Mouse (Mus musculus) adrenal gland, postnatal 10 days (tissue): Measurements from ENCODE around the gene Atf6. TPM values are rescaled to one million over a fixed set of nuclear protein-coding genes. Genes with fewer than 3 reads are reported as not detected.

Experiments
- DNase-seq: peaks from one replicate; pipeline ENCODE4 v3.0.0; 2021; ENCODE audit warnings: mixed read lengths
- total RNA-seq, 2 experiments: library from RNA; stranded (reverse); gene quantifications; 2 replicates each; pipeline ENCODE4 v1.2.3; 2021

Atf6 gene
- total RNA-seq, 2 experiments from 2014 or later, result 26.1 to 27.6 TPM

DNA sequence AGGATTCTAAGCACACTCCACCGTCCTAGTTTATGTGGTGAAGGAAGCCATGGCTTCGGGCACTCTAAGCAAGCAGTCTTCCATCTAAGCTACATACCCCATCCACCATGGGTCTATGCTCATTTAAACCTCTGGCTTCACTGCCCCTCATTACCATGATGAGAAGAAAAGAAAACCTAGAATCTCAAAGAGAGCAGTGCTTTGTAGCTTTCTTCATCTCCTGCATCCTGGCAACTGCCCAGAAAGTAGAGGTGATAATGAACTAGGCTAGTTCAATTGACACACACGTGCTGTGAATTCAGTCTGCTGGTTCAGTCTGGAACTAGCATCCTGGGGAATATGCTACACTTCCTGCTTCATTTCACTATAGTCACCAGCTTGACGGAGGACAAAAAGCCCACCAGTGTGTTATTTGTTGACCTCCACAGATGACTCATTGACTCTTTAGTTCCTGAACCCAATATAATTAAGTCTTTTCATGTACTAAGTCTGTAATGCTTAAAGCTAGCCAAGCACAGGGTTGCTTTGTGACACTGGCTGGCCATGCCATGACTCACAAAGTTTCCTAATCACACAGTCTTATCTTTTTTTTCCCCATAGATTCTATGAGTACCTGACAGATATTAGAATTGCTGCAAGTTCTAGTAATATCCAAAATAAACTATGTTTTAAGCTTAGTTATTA lies 162.5 kb downstream of the Atf6 start:
- no peak for DNase-seq

GRCm38 (mm10) chr1:170704103-170704502 lies 163.5 kb downstream of the Atf6 start:
- DNase-seq, result no peak

- no peak for DNase-seq
Measured at GRCm38 (mm10) chr1:170702958-170703357, 164.6 kb downstream of the Atf6 start.

DNA sequence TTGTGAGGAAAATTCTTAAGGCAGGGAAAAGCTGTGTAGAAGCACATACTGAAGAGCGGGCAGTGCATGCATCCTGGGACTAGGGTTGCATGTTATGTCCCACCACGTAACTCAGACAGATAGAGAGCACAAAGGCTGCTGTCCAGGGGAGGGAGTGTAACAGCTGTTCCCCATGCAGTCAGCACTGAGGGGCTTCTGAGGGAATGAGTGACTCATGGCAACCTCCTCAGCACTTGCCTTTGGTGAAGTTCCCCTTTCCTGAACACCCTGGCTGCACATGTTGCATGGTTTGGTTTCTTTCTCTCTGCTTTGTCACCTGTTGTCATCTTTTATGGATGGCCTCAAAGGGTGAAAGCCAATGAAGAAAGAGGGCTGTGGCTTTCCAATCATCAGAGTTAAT lies 165.3 kb downstream of the Atf6 start:
- DNase-seq, result no peak

DNA sequence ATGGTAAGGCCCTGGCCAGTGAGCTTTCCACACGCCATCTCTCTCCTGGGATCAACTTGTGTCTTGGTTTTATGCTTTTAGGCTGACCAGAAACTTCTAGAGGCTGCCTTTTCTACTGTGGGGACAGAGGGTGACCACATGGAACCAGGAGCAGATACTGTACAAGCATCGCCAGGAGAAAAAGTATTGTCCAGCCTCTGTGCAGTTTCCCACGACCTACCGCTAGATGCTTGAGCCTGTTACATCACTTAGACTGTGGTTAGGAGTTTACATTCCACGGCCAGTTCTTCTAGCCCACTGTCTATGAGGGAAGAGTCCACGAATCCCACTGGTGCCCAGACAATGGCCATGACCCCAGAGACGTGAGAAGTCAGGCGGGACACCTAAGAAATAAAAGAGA lies 166.0 kb downstream of the Atf6 start:
- no peak for DNase-seq

- DNase-seq, result no peak
Measured at GRCm38 (mm10) chr1:170701178-170701577, 166.4 kb downstream of the Atf6 start.

- no peak for DNase-seq
Measured at GRCm38 (mm10) chr1:170700496-170701027, 167.0 kb downstream of the Atf6 start.

- DNase-seq, result no peak
Measured at GRCm38 (mm10) chr1:170699553-170699952, 168.0 kb downstream of the Atf6 start.

- no peak for DNase-seq
Measured at GRCm38 (mm10) chr1:170698771-170699170, 168.8 kb downstream of the Atf6 start.

DNA sequence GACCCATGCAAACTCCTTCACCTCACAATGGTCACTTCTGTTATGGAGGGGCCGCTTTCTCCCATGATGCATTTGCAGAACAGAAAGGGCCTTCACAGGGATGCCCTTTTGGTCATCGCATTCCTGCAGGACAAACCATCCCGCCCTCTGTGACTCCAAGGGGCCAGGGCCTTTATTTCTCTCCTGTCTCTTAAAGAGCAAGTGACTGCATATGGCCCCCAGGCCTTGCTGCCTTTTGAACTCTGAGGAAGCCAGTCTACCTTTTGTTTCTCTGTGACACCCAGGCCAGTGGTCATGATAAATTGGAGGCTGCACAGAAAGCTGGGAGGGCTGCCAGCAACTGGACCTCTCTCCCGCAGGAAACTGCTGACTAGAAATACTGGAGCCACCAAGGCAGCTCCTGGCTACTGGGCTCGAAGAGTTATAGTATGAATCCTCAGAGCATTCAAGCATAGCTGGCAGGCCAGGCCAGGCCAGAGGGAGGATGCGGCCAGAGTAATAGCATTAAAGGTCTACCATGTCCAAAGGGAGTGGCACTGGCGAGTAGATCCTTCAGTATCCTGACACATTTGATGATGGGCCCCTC lies 169.7 kb downstream of the Atf6 start:
- DNase-seq, result peak; percentile 58

DNA sequence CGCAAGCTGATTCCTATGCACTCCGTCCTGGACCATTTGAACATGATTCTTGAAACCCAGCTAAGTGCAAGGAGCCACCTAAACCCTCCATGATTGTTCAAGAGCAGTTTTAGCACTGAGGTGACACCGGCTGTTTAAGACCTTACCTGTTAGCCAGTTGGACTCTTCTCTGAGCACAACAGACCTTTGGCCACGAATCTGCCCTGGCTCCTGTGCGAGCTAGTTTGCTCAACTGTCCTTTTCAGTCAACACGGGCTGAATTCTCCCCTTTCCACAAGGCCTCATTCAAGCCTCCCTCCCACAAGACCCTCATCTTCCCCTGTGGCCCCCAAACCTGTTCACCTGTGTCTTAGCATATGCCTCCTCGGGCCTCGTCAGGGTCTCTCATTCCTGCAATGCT lies 170.6 kb downstream of the Atf6 start:
- DNase-seq, result no peak

- DNase-seq, result no peak
Measured at GRCm38 (mm10) chr1:170695326-170695725, 172.2 kb downstream of the Atf6 start.

GRCm38 (mm10) chr1:170694821-170695291 lies 172.7 kb downstream of the Atf6 start:
- peak; percentile 64 for DNase-seq

DNA sequence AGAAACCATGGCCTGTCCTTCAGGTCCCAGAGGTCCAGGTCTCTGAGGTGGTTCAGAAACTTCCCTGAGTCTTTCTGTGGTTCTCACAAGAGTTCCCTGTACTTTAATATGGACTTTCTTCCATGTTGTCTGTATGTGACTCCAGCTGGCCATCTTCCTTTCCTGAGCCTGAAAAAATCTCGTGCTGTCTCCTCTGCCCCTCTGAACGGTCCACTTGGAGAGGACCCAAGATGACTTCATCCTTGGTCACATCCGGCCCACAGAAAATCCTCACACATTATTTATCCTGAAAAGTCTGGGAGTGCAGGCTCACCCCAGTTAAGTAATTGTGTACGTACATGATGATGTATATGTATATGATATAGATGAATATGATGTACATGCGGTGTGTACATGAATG lies 176.3 kb downstream of the Atf6 start:
- no peak for DNase-seq

DNA sequence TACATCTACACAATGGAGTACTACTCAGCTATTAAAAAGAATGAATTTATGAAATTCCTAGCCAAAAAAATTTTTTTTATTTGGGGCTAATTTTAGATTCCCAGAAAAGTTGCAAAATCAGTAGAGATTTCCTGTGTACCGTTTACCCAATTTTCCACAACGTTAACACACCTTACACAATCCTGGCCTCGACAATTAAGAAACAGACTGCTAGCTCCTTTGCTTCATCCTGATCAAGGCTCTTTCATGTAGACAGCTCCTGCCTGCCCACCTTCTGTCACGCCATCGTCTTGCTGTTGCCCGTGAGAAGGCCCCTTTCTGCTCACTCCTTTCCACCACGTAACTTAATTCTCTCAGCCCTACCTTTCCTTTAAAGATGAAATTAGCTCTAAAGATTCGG lies 177.8 kb downstream of the Atf6 start:
- no peak for DNase-seq

GRCm38 (mm10) chr1:170683863-170684262 lies 183.7 kb downstream of the Atf6 start:
- no peak for DNase-seq

GRCm38 (mm10) chr1:170679624-170680023 lies 187.9 kb downstream of the Atf6 start:
- no peak for DNase-seq

DNA sequence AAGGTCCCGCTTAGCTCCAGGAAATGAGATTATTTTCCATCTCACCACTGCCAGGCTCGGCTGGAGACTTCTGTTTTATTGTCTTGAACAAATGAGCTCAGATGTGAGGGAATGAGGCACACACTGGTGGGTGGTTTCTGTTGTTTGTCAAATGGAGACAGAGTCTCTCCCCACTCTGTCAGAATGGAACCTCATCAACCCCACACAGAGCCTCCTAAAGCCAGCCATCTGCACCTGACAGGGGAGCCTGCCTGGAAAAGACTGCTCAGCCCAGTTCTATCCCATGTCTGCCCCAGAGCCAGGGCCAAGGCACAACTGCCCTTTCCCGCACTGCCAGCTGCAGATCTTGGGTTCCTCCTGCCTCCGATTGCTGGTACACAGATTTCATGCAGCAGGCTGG lies 188.7 kb downstream of the Atf6 start:
- DNase-seq, result no peak

DNA sequence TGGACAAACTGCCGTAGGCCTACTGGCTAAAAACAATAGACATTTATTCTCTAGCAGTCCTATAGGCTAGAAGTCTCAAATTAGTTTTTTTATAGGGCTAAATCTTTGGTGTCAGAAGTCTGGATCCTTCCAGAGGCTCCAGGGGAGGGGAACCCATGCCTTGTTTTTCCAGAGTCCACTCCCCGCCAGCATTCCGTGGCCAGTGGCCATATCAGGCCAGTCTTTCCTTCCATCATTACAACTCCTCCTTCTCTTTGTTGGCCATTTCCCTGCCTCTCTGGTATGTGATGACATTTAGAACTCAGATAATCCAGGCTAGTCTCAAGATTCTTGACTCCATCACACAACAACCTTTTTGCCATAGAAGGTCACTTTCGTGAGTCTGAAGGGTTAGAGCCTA lies 189.9 kb downstream of the Atf6 start:
- no peak for DNase-seq

GRCm38 (mm10) chr1:170674184-170674775 lies 193.3 kb downstream of the Atf6 start:
- DNase-seq, result no peak

DNA sequence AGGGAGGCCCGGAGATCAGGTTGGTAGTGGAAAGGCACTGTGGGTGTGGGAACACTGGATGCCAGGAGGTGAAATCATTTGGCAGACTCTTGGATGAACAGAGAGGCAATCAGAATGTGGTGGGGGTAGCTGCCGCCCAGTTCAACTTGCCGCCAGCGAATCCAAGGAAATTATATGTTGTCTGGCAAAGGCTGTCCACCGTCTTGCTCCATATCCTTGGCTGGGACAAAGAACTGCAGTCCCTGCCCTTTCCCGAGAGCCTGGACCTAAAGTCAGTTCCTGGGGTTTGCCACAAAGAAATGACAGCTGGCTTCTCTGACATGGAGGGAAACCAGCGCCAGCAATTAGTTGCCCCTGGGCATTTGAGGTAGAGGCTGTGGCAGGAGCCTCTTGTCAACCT lies 202.4 kb downstream of the Atf6 start:
- no peak for DNase-seq

DNA sequence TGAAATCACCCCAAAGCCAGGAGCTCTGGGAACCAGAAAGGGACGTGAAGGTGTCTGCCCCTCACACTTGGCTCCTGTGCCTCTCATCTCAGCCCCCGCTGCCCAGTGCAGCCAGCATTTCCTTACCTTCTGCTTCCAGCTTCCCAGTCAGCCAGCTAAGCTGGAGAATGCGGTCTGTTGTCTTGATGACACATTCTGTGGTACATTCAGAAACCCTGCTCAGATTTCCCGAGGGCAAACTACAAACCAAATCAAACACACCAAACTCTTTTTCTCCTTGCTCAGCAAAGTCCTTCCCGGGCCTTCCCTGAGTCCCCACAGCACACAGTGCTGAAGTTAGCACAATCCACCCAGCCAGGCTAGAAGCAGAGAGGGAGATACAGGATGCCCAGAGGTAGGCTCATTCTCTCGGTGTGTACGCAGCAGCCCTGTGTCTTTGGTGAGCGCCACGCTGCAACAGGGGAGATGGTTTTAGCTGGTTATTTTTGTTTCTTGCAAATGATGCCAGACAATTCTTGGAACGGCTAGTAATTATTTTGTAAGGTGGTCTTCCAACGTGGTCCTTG lies 202.9 kb downstream of the Atf6 start:
- no peak for DNase-seq

DNA sequence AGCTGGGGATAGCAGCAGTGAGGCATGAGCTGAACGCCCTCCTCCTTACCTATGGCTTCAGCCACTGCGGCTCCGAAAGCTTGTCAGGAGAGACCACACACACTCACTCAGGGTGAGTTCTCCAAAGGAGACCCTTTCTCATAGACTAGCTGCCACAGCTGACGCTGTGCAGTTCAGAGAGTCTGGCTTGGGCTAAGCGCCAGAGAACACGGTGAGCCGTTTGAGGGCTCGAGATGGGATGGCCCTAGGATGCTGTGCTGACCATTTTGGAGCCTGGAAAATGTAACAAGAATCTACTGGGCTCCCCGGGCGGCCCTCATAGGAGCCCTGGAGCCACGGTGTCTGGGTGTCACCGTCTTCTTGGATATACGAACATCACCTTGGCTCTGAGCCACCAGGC lies 208.3 kb downstream of the Atf6 start:
- no peak for DNase-seq
